Mouse (Mus musculus) liver (tissue): ENCODE data around the gene Timp4.

Source experiments
- DNase-seq: peaks from one replicate; pipeline ENCODE4 v3.0.0-alpha.2; 2020; ENCODE audit warnings: mixed read lengths

The Timp4 gene

GRCm38 (mm10) chr6:115252099-115252873 lies at the start of gene Timp4:
Timp4 (minus strand) TSS chr6:115252205.
- no peak for DNase-seq

- DNase-seq = no peak
Measured at GRCm38 (mm10) chr6:115293877-115294276, 41.9 kb upstream of the Timp4 start.

- no peak for DNase-seq
Measured at GRCm38 (mm10) chr6:115292621-115293020, 40.6 kb upstream of the Timp4 start.

- DNase-seq = no peak
Measured at GRCm38 (mm10) chr6:115291823-115292222, 39.8 kb upstream of the Timp4 start.

- DNase-seq = no peak
Measured at GRCm38 (mm10) chr6:115291068-115291467, 39.1 kb upstream of the Timp4 start.

- DNase-seq = no peak
Measured at GRCm38 (mm10) chr6:115290561-115290960, 38.6 kb upstream of the Timp4 start.

GRCm38 (mm10) chr6:115288223-115288622 lies 36.2 kb upstream of the Timp4 start:
- DNase-seq = no peak

- DNase-seq = no peak
Measured at GRCm38 (mm10) chr6:115286441-115286840, 34.4 kb upstream of the Timp4 start.

- DNase-seq = no peak
Measured at GRCm38 (mm10) chr6:115284153-115284552, 32.1 kb upstream of the Timp4 start.

GRCm38 (mm10) chr6:115279639-115280038 lies 27.6 kb upstream of the Timp4 start:
- DNase-seq = no peak

- no peak for DNase-seq
Measured at GRCm38 (mm10) chr6:115278086-115278485, 26.1 kb upstream of the Timp4 start.

- DNase-seq = no peak
Measured at GRCm38 (mm10) chr6:115275116-115275815, 23.3 kb upstream of the Timp4 start.

GRCm38 (mm10) chr6:115274705-115275104 lies 22.7 kb upstream of the Timp4 start:
- no peak for DNase-seq

- DNase-seq = no peak
Measured at GRCm38 (mm10) chr6:115273346-115273745, 21.3 kb upstream of the Timp4 start.

GRCm38 (mm10) chr6:115271866-115272271 lies 19.9 kb upstream of the Timp4 start:
- DNase-seq = peak; percentile 18

- no peak for DNase-seq
Measured at GRCm38 (mm10) chr6:115271326-115271725, 19.3 kb upstream of the Timp4 start.

GRCm38 (mm10) chr6:115270085-115270484 lies 18.1 kb upstream of the Timp4 start:
- peak; percentile 22 for DNase-seq

- no peak for DNase-seq
Measured at GRCm38 (mm10) chr6:115269561-115269960, 17.6 kb upstream of the Timp4 start.

GRCm38 (mm10) chr6:115268551-115269385 lies 16.8 kb upstream of the Timp4 start:
- no peak for DNase-seq

- peak; percentile 49 for DNase-seq
Measured at GRCm38 (mm10) chr6:115267916-115268315, 15.9 kb upstream of the Timp4 start.

- no peak for DNase-seq
Measured at GRCm38 (mm10) chr6:115266791-115267190, 14.8 kb upstream of the Timp4 start.

- DNase-seq = no peak
Measured at GRCm38 (mm10) chr6:115260507-115260906, 8.5 kb upstream of the Timp4 start.

GRCm38 (mm10) chr6:115255171-115255570 lies 3.2 kb upstream of the Timp4 start:
- no peak for DNase-seq
